Mouse (Mus musculus): ENCODE measurements around the gene Gss. TPM values are rescaled to one million over a fixed set of nuclear protein-coding genes. Genes with fewer than 3 reads are reported as not detected.

The Gss gene
- total and polyA plus RNA-seq, 2 experiments from 2014 or later: 11.9 TPM

- no peak overlapping the region for H3K4me3 ChIP-seq (ENCODE audit: low read depth, low read length)
- no peak for DNase-seq
- no peak for TF ChIP-seq CTCF (IDR thresholded peaks at IDR 0.05; ENCODE audit: low read depth)
- no peaks in the 10 kb centered on the region for H3K9me3 ChIP-seq (ENCODE audit: low read length)
- 76% methylated on average over 3 of the region's 3 CpGs for WGBS
- no peak overlapping the region for H3K4me2 ChIP-seq (ENCODE audit: low read depth)
- no peak for ATAC-seq
- no peaks in the 10 kb centered on the region for H3K27me3 ChIP-seq (ENCODE audit: insufficient read depth, low read length)
- H3K27ac ChIP-seq (ENCODE audit: low read depth, low read length): no peak overlapping the region
- H3K9ac ChIP-seq: no peak overlapping the region
- H3K4me1 ChIP-seq (ENCODE audit: insufficient read depth): peaks cover 6% of the 10 kb centered on the region; the same call in 1 of the 2 replicates
- H3K36me3 ChIP-seq (ENCODE audit: insufficient read depth): no peaks in the 10 kb centered on the region
Observed at GRCm38 (mm10) chr2:155588136-155588535, 4.5 kb downstream of the Gss start.

- DNase-seq: no peak
- Histone ChIP-seq H3K9ac (no peak overlapping the region), H3K27ac (ENCODE audit: low read depth, low read length) (no peak overlapping the region), H3K27me3 (ENCODE audit: insufficient read depth, low read length) (no peaks in the 10 kb centered on the region), H3K9me3 (ENCODE audit: low read length) (no peaks in the 10 kb centered on the region), H3K4me3 (ENCODE audit: low read depth, low read length) (no peak overlapping the region), H3K36me3 (ENCODE audit: insufficient read depth) (no peaks in the 10 kb centered on the region), H3K4me1 (ENCODE audit: insufficient read depth) (no peaks in the 10 kb centered on the region), H3K4me2 (ENCODE audit: low read depth) (no peak overlapping the region)
- no peak for TF ChIP-seq CTCF (IDR thresholded peaks at IDR 0.05; ENCODE audit: low read depth)
- 31% methylated on average over 10 of the region's 10 CpGs for WGBS
- ATAC-seq: no peak
Observed at GRCm38 (mm10) chr2:155585486-155585885, 7.1 kb downstream of the Gss start.

GRCm38 (mm10) chr2:155585082-155585481 is 7.5 kb downstream of the Gss start:
- DNase-seq: no peak
- H3K4me3 ChIP-seq (ENCODE audit: low read depth, low read length): no peak overlapping the region
- TF ChIP-seq CTCF (IDR thresholded peaks at IDR 0.05; ENCODE audit: low read depth): no peak
- no peaks in the 10 kb centered on the region for H3K36me3 ChIP-seq (ENCODE audit: insufficient read depth)
- no peaks in the 10 kb centered on the region for H3K9me3 ChIP-seq (ENCODE audit: low read length)
- no peak overlapping the region for H3K9ac ChIP-seq
- no peak for ATAC-seq
- H3K27me3 ChIP-seq (ENCODE audit: insufficient read depth, low read length): no peaks in the 10 kb centered on the region
- no peaks in the 10 kb centered on the region for H3K4me1 ChIP-seq (ENCODE audit: insufficient read depth)
- no peak overlapping the region for H3K27ac ChIP-seq (ENCODE audit: low read depth, low read length)
- 59% methylated on average over 9 of the region's 9 CpGs for WGBS
- H3K4me2 ChIP-seq (ENCODE audit: low read depth): no peak overlapping the region

GRCm38 (mm10) chr2:155583927-155584530 is 8.6 kb downstream of the Gss start:
- no peak overlapping the region for H3K4me3 ChIP-seq (ENCODE audit: low read depth, low read length)
- DNase-seq (peak; percentile 74), ATAC-seq (no peak)
- no peaks in the 10 kb centered on the region for H3K9me3 ChIP-seq (ENCODE audit: low read length)
- no peaks in the 10 kb centered on the region for H3K27me3 ChIP-seq (ENCODE audit: insufficient read depth, low read length)
- no peak overlapping the region for H3K27ac ChIP-seq (ENCODE audit: low read depth, low read length)
- WGBS: 43% methylated on average over 5 of the region's 5 CpGs
- no peaks in the 10 kb centered on the region for H3K4me1 ChIP-seq (ENCODE audit: insufficient read depth)
- H3K36me3 ChIP-seq (ENCODE audit: insufficient read depth): no peaks in the 10 kb centered on the region
- TF ChIP-seq CTCF (IDR thresholded peaks at IDR 0.05; ENCODE audit: low read depth): peak; percentile 86
- no peak overlapping the region for H3K9ac ChIP-seq
- no peak overlapping the region for H3K4me2 ChIP-seq (ENCODE audit: low read depth)

- H3K4me3 ChIP-seq (ENCODE audit: low read depth, low read length): no peak overlapping the region
- H3K27me3 ChIP-seq (ENCODE audit: insufficient read depth, low read length): no peaks in the 10 kb centered on the region
- no peak overlapping the region for H3K9ac ChIP-seq
- no peak for ATAC-seq
- TF ChIP-seq CTCF (IDR thresholded peaks at IDR 0.05; ENCODE audit: low read depth): no peak
- no peak overlapping the region for H3K27ac ChIP-seq (ENCODE audit: low read depth, low read length)
- no peak for DNase-seq
- no peaks in the 10 kb centered on the region for H3K9me3 ChIP-seq (ENCODE audit: low read length)
- WGBS: 86% methylated on average over 5 of the region's 5 CpGs
- no peaks in the 10 kb centered on the region for H3K36me3 ChIP-seq (ENCODE audit: insufficient read depth)
- no peak overlapping the region for H3K4me2 ChIP-seq (ENCODE audit: low read depth)
- H3K4me1 ChIP-seq (ENCODE audit: insufficient read depth): no peaks in the 10 kb centered on the region
Observed at GRCm38 (mm10) chr2:155582996-155583395, 9.6 kb downstream of the Gss start.

GRCm38 (mm10) chr2:155582384-155582995 is 10.1 kb downstream of the Gss start:
- ATAC-seq: no peak

GRCm38 (mm10) chr2:155580331-155580730 is 12.3 kb downstream of the Gss start:
- Histone ChIP-seq H3K4me3 (ENCODE audit: low read depth, low read length) (no peak overlapping the region), H3K36me3 (ENCODE audit: insufficient read depth) (no peaks in the 10 kb centered on the region), H3K27ac (ENCODE audit: low read depth, low read length) (no peak overlapping the region), H3K27me3 (ENCODE audit: insufficient read depth, low read length) (no peaks in the 10 kb centered on the region), H3K4me1 (ENCODE audit: insufficient read depth) (no peaks in the 10 kb centered on the region), H3K4me2 (ENCODE audit: low read depth) (no peak overlapping the region), H3K9me3 (ENCODE audit: low read length) (no peaks in the 10 kb centered on the region), H3K9ac (no peak overlapping the region)
- DNase-seq (no peak), ATAC-seq (no peak)
- 94% methylated on average over 3 of the region's 3 CpGs for WGBS
- no peak for TF ChIP-seq CTCF (IDR thresholded peaks at IDR 0.05; ENCODE audit: low read depth)

More at GRCm38 (mm10) chr2:155582384-155582995, 10.1 kb downstream of the Gss start:
- Histone ChIP-seq H3K4me1 (ENCODE audit: insufficient read depth) (no peaks in the 10 kb centered on the region), H3K36me3 (ENCODE audit: insufficient read depth) (no peaks in the 10 kb centered on the region), H3K4me3 (ENCODE audit: low read depth, low read length) (no peak overlapping the region), H3K9me3 (ENCODE audit: low read length) (no peaks in the 10 kb centered on the region), H3K27me3 (ENCODE audit: insufficient read depth, low read length) (no peaks in the 10 kb centered on the region), H3K27ac (ENCODE audit: low read depth, low read length) (no peak overlapping the region), H3K4me2 (ENCODE audit: low read depth) (no peak overlapping the region), H3K9ac (no peak overlapping the region)
- DNase-seq: no peak
- TF ChIP-seq CTCF (IDR thresholded peaks at IDR 0.05; ENCODE audit: low read depth): no peak
- WGBS: 82% methylated on average over 4 of the region's 4 CpGs

Measured in forebrain, postnatal 0 days (tissue).